Mouse (Mus musculus) lung, postnatal 10 days (tissue): ENCODE data around the gene Mrpl24.

Experiments used
- DNase-seq: peaks from one replicate; pipeline ENCODE4 v3.0.0; 2021

Gene Mrpl24

GRCm38 (mm10) chr3:87910573-87911141 is 8.6 kb upstream of the Mrpl24 start:
- peak; percentile 96 for DNase-seq

DNA sequence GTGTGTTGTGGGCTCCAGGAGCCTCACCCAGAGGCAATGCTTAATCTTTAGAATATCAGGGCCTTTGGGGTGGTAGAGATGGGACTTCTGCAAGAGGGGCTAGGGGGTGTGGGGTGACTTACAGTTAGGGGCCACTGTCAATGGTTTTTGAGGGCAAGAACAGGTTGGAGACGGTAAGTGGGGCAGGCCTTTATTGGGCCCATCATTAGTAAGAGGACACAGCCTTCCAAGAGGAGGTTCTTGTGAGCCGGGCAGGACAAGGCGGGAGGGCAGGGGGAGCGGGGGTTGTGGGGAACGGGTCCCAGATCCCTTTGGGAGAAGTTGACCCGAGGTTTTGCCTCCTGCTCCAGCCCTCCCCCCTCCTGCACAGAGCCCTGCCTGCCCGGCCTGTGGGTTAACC is 5.8 kb upstream of the Mrpl24 start:
- DNase-seq, result no peak

DNA sequence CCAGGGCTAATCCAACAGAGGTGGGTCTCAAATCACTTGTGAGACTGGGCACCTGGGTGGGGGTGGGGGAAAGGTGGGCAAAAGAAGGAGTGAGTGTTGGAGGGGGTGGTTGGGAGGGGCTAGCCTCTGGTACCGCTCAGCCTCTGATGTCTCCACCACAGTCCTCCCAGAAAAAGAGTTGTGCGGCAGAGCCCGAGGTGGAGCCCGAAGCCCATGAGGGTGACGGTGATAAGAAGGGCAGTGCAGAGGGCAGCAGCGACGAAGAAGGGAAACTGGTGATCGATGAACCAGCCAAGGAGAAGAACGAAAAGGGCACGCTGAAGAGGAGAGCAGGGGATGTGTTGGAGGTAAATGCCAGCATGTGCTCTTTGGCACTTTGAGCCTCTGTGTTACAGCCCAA is 5.4 kb upstream of the Mrpl24 start:
- DNase-seq, result no peak

DNA sequence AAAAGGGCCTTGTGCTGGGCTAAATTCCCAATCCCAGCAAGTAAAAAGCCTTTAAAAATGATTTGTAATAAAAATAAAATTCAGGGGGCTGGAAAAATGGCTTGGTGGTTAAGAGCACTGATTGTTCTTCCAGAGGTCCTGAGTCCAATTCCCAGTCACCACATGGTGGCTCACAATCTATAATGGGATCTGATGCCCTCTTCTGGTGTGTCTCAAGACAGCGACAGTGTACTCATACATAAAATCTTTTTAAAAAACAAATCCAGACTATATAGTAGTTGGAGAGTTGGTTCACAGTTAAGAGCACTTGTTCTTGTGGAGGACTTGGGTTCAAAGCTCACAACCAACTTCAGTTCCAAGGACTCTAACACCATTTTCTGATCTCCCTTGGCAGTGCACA is 2.3 kb upstream of the Mrpl24 start:
- DNase-seq, result no peak

GRCm38 (mm10) chr3:87918551-87918950 is 755 bp upstream of the Mrpl24 start:
- DNase-seq, result no peak

DNA sequence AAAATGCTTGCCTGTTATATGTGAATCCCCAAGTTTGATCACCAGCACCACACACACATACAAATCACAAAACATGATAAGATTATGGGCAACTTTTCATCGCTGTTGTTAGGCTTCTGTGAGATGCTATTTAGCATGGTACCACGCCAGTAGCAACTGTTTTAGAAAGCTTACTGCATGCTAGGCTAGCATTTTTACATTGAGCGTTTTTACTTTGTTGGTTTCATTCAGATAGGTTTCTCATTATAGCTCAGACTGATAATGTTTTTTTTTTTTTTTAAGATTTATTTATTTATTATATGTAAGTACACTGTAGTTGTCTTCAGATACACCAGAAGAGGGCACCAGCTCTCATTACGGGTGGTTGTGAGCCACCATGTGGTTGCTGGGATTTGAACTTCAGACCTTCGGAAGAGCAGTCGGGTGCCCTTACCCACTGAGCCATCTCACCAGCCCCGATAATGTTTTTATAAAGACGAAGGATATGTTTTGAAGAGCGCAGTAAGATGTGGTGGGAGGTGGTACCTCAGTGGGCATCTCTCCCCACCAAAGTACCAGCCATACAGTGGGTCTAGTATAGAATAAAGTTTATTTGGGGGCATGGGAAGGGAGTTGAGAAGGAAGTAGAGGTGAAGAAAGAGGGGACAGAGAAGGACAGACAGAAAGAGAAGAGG is 1.1 kb downstream of the Mrpl24 start:
- DNase-seq, result no peak

DNA sequence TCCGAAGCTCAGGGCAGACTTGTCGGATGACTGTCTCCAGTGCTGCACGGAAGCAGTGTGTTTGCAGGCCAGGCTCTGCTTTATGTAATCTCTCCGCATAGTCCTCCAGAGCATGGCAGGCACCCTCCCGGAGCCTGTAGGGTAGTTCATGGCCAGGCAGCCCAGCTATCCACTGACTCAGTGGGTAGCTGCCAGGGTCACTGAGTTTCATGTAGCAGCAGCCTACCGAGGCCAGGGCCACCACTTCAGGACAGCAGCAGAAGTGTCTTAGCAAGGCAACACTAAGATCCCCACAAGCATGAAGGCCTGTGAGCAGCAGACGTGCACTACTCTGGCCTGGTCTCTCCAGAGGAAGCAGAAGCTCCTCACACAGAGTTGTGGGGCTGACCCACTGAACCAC is 5.7 kb downstream of the Mrpl24 start:
- no peak for DNase-seq

DNA sequence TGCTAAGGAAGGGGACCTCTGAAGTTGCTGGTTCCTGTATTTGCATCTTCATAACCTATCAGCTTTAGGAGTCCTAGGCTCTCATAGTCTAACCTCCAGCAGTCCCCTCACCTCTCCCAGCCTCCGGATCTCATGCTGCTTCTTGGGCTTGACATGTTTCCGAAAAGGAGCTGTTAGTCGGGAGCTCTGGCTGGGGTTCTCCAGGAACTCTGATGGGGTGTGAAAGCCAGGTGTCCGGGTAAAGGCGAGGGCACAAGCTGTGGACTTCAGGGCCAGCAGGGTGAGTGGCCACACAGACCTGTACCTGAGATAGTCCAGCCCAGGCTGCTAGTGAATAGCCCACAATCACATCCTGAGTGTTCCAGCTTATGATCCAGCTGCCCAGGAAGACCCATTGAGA is 8.1 kb downstream of the Mrpl24 start:
- no peak for DNase-seq

GRCm38 (mm10) chr3:87929341-87930077 is 10.2 kb downstream of the Mrpl24 start:
- DNase-seq, result no peak

DNA sequence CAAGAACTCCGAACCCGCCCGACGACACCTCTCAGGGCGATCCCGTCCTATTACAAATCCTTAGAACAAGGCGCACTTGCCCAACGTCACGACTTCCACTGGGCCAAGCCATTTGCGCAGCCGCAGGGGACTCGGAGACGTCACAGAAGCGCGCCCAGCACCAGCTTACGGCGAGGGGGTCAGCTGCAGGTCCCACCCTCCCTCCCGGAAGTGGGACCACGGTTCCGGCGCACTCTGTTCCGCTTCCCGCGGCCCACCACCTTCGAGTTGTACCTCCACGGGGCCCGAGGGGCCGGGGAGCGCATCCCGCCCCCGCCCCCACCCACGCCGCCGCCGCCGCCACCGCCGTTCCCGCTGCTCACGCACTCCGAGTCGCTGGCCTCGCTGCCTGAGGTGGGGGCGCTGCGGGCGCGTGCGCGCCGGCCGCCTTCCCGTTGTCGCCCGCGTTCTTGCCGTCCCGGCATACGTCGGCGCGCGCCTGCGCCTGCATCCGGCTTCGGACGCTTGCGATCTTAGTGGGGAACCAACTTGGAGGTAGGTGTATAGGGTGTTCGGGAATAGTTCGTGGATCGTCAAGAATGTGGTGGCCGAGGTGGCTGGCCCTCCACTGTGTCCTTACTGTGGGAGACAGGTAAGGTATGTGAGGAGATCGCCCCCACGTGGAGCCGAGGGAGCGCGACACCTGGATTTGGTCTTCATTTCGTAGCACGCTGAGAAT is 10.9 kb downstream of the Mrpl24 start, which contains the start of the genes Isg20l2 and Rrnad1:
TSS of gene Isg20l2 (plus strand) at position 237 of the 718 bp plus-strand sequence.
TSS of gene Rrnad1 (minus strand) at position 640 of the 718 bp plus-strand sequence.
- peak; percentile 98 for DNase-seq

DNA sequence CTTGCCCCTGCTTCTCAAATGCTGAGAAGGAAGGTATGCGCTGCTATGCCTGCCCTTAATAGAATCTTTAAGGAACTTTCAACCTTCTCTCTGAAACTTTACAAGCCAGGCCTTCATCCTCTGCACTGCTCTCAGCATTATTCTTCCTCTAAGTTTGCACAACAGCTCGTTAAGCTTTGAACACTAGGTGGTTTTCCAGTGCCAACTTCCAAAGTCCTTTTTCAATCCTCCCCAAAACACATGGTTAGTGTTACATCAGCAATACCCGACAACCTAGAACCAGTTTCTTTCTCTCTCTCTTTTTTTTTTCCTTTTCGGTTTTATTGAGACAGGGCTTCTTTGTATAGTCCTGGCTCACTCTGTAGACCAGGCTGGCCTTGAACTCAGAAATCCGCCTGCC is 14.7 kb downstream of the Mrpl24 start:
- DNase-seq, result no peak

GRCm38 (mm10) chr3:87934501-87934900 is 15.2 kb downstream of the Mrpl24 start:
- no peak for DNase-seq

- no peak for DNase-seq
Observed at GRCm38 (mm10) chr3:87935201-87935600, 15.9 kb downstream of the Mrpl24 start.

GRCm38 (mm10) chr3:87935776-87936175 is 16.5 kb downstream of the Mrpl24 start:
- peak; percentile 89 for DNase-seq

DNA sequence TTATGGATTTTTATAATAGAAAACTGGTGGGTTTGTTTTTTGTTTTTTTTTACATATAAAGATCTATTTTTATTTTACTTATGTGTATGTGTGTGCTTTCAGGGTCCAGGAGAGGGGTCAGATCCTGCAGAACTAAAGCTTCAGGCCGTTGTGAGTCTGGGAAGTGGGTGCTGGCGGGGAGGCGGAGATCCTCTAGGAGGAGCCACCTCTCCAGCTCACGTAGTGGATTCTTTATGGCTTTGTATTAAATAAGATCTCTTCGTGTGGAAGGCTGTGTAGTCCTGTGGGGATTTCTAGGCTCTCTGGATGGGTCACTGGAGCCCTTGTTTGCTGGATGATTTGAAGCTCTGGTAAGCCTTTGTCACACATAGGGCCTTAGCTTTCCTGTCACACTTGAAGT is 21.3 kb downstream of the Mrpl24 start:
- no peak for DNase-seq

DNA sequence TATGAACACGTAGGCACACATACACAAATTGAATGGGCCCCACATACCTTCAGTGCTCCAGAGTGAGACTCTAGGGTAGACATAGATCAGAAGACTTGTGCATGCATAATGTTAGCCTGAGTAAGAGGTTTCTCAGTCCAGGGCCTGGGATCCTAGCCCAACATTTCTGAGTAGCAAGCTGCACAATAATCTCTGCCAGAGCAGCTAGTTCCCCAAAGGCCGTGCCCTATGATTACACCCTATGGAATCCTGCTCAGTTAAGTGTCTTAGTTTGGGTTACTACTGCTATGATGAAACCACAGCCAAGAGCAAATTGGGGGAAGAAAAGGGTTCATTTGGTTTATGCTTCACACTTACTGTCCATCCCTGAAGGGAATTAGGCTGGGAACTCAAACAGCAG is 23.2 kb downstream of the Mrpl24 start:
- no peak for DNase-seq

GRCm38 (mm10) chr3:87943586-87943985 is 24.3 kb downstream of the Mrpl24 start:
- no peak for DNase-seq

DNA sequence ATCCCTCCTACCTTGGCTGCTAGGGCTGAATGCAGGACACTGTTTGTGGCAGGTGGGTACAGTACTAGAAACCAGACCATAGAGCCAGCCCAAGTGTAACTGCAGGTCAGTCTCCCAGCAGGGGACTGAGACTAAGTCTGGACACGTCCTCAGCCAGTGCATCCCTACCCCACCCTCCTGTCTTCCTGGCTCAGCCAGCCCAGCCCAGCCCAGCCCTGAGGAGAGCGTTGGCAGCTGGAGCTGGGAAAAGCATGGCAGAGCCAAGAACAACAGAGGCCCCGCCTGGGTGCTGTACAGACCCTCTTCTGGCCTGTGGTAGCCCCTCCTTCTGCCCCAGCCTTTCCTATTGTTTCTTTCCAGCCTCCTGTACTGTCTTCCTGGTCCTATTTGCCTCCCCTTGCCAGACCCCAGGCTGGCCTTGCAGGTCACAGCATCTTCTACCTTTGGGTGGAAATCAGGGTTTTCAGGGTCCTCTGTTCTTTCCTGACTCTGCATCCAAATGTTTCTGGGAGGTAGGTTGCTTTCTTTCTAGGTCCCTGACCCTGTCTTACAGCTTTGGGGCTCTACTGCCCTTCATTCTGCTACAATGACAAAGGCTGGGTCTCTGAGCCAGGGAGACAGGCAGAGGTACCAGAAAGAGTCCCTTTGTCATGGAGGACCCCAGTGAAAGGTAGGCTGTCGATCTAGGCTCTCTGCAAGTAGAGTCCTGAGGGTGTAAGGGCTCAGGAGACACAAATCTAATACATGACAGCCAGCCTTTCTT is 25.7 kb downstream of the Mrpl24 start:
- DNase-seq, result peak; percentile 38

DNA sequence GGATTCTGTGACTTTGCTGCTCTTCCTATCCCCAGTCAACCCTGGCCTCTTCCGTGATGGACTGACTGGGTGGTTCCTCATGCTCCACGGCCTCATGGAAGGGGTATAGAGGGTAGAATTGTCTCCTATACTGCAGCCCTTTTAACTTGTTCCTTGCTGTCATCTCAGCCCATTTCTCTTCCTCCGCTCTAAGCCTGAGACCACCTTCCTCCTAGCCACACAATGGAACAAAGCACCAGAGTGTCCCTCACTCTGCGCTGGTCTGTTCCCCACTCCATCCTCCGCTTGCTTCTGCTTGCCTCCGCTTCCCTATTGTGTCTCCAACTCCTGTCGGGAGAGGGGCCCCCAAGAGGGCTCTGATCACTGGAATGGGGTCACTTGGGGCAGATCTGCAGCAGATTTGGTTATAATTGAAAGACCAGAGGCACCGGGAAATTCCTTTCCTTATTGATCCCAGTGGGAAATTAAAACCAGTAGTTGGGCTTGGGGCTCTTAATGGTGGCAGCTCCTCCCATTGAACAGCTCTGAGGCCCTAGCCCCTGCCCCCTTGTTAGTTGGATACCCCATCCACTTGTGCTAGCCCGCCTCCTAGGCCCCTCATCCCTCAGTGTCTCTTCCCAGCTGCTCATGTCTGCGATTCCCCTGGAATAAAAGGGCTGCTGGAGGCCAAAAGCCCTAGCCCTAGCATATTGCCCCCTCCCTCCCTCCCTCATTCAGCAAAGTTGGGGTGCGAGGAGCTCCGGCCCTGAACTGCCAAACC is 26.7 kb downstream of the Mrpl24 start:
- no peak for DNase-seq

GRCm38 (mm10) chr3:87946541-87946860 is 27.2 kb downstream of the Mrpl24 start:
- no peak for DNase-seq

- DNase-seq, result no peak
Observed at GRCm38 (mm10) chr3:87947056-87947810, 27.9 kb downstream of the Mrpl24 start.
